Mouse (Mus musculus): Measurements from ENCODE around the gene Ssbp3. TPM values are rescaled to one million over a fixed set of nuclear protein-coding genes. Genes with fewer than 3 reads are reported as not detected.

Ssbp3 gene
- polyA plus RNA-seq, 1 experiment = 94.2 TPM

DNA sequence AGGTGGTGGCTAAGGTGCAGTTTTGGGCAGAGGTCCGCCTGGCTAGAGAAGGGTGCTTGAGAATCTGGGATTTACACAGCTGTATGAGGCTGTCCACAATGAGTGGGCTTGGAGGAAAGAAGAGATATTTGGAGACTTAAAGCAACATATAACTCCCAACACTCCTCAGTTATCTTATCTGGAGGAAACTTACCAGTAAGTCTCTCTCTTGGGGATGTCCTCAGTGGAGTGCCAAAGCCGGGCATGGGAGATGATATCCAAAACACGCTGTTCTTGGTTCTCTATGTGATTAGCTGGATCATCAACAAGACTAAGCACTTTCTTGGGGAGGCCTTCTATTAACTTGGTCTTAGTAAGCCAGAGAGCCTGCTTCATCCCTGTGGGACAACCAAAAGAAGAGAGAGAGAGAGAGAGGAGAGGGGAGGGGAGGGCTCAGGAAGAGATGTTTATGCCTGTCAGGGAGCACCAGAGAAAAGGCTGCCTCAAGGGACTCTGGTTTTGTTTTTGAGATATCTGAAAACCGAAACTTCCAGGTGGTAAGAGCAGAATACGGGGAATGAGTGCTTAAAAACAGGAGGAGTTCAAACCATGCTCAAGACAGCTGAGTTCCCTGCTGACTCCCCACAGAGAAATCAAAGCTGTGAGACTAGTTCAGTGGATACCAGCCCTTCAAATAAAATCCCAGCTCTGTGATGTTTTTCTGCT, 154.0 kb downstream of the Ssbp3 start:
- no peaks in the 10 kb centered on the region for H3K9me3 ChIP-seq (ENCODE audit: control insufficient read depth, low read length)
- no peak for TF ChIP-seq TAL1 (IDR thresholded peaks at IDR 0.05; ENCODE audit: low read length)
- TF ChIP-seq GATA1 (IDR thresholded peaks at IDR 0.05; ENCODE audit: low read length) = no peak
- peaks cover 48% of the 10 kb centered on the region for H3K36me3 ChIP-seq (ENCODE audit: control insufficient read depth)
- H3K27me3 ChIP-seq (ENCODE audit: control insufficient read depth) = no peaks in the 10 kb centered on the region
- peaks cover 34% of the 10 kb centered on the region for H3K4me1 ChIP-seq (ENCODE audit: control insufficient read depth)
- H3K4me3 ChIP-seq (replicated peaks) = no peak overlapping the region

DNA sequence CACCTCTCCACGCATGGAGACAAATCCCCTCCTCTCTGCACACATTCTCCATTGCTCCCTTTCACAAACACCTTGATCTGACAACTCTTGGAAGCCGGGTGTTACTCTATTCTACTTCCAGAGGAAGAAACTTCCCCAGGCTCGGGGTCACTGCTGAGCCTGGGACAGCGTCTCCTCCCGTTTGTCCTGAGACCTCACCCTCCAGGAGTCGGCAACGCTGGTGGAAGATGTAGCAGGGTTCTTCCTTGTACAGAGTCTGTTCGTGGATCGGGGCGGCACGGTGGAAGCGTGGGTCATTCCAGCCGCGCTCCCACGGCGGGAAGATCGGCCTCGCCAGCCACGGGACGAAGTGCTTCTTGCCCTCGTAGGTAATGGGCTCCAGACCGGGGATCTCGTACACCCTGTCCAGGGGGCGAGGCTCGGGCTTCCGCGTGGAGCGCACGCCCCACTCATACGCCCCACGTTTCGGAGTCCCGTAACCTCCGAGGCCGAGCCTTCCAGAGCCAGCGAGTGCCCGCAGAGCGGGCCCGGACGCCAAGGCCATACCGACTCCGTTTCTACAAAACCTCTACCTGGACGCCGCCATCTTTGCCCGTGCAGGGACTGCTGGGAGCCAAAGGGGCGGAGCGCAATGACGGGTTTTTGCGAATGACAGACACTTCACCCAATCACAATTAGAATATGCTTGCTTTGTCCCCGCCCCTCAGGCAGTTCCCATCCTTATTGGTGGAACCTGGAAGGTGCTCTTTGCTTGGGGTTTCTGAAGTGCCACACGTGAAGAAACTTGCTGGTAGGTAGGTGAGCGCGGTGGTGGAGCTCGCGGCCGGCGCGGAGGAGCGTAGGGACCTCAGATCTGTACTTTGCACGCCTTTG, 156.0 kb downstream of the Ssbp3 start, which contains the start of the genes Mrpl37 and Cyb5rl:
Mrpl37 (minus strand) TSS at position 617 of the 873 bp plus-strand sequence.
Cyb5rl (plus strand) TSS at position 737 of the 873 bp plus-strand sequence.
- H3K9me3 ChIP-seq (ENCODE audit: control insufficient read depth, low read length) = no peaks in the 10 kb centered on the region
- peaks cover 30% of the 10 kb centered on the region for H3K36me3 ChIP-seq (ENCODE audit: control insufficient read depth)
- no peaks in the 10 kb centered on the region for H3K27me3 ChIP-seq (ENCODE audit: control insufficient read depth)
- no peak for TF ChIP-seq TAL1 (IDR thresholded peaks at IDR 0.05; ENCODE audit: low read length)
- TF ChIP-seq GATA1 (IDR thresholded peaks at IDR 0.05; ENCODE audit: low read length) = no peak
- peak within 1 kb of the TSS; percentile 84 for H3K4me3 ChIP-seq (replicated peaks)
- peaks cover 34% of the 10 kb centered on the region for H3K4me1 ChIP-seq (ENCODE audit: control insufficient read depth)

DNA sequence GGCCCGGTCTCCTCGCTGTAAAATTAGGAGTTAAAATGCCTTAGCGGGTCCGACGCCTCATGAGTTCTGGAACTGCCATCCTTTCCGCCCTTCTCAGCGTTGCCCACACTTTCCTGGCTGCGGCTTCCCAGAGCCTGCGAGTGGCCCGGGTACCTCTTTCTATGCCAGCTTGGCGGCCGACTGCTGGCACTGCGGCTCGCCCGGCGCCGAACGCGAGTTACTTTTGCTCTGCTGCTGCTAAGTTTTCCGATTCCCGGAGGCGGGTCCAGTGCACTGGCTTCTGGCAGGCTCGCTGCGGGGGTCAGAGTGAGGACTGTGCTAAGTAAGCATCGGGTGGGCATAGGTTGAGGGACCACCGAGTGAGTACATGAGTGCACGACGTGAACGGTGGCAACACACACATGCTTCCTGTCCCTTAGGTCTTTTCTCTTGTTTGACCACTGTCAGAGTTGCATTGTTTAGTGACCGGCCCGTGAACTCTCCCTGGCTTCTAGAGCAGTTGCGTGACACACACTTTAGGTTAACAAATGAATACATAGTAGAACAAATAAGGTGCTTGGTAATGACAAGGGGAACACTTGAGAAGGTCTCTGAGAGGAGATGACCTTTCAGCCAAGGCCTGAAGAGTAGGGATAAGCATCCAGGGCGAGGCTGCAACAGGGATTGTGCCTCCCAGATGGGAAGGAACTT, 156.8 kb downstream of the Ssbp3 start:
- H3K4me1 ChIP-seq (ENCODE audit: control insufficient read depth) = peaks cover 34% of the 10 kb centered on the region
- H3K4me3 ChIP-seq (replicated peaks) = peak overlapping the region; percentile 84
- H3K36me3 ChIP-seq (ENCODE audit: control insufficient read depth) = peaks cover 24% of the 10 kb centered on the region
- TF ChIP-seq GATA1 (IDR thresholded peaks at IDR 0.05; ENCODE audit: low read length) (no peak), TAL1 (IDR thresholded peaks at IDR 0.05; ENCODE audit: low read length) (no peak)
- no peaks in the 10 kb centered on the region for H3K9me3 ChIP-seq (ENCODE audit: control insufficient read depth, low read length)
- H3K27me3 ChIP-seq (ENCODE audit: control insufficient read depth) = no peaks in the 10 kb centered on the region

DNA sequence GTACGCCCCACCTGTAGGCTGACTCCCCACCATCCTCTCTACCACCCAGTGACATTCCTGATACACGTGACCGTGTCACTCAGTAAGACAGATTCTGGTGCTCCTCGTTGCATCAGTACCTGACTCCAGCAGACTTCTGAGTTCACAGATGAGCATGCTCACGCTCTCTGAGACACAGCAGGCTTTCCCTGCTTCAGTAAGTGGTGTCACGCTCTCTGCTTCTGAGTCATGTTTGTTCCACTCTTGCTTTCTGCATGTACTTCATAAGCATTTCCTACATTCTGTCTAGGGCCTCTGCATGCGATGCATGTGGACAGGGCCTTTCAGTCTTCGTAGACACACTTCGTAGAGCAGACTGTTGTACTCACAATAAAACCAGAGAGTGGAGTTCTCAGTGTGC, 161.8 kb downstream of the Ssbp3 start:
- TF ChIP-seq GATA1 (IDR thresholded peaks at IDR 0.05; ENCODE audit: low read length) (no peak), TAL1 (IDR thresholded peaks at IDR 0.05; ENCODE audit: low read length) (no peak)
- Histone ChIP-seq H3K27me3 (ENCODE audit: control insufficient read depth) (no peaks in the 10 kb centered on the region), H3K4me3 (replicated peaks) (no peak overlapping the region), H3K9me3 (ENCODE audit: control insufficient read depth, low read length) (no peaks in the 10 kb centered on the region), H3K4me1 (ENCODE audit: control insufficient read depth) (peaks cover 11% of the 10 kb centered on the region), H3K36me3 (ENCODE audit: control insufficient read depth) (no peaks in the 10 kb centered on the region)

DNA sequence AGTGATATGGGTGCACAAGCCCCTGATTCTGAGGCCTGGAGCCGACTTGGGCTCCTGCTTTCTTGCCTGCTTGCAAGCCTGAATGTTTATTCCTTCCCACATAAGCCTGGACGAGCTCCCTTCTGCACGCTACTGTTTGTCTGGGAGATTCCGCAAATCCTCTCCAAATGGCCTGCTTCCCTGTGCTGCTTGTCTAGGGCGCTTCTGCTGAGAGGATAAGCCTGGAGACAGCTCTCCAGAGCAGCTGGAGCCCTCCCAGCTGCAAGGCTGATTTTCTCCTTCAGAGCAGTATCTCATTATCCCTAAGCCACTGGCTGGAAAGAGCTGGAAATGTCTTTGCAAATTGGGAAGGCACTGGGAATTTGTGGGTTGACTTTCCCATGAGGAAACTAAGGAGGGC, 165.0 kb downstream of the Ssbp3 start:
- no peaks in the 10 kb centered on the region for H3K36me3 ChIP-seq (ENCODE audit: control insufficient read depth)
- no peaks in the 10 kb centered on the region for H3K4me1 ChIP-seq (ENCODE audit: control insufficient read depth)
- TF ChIP-seq TAL1 (IDR thresholded peaks at IDR 0.05; ENCODE audit: low read length) (no peak), GATA1 (IDR thresholded peaks at IDR 0.05; ENCODE audit: low read length) (no peak)
- H3K4me3 ChIP-seq (replicated peaks) = no peak overlapping the region
- H3K9me3 ChIP-seq (ENCODE audit: control insufficient read depth, low read length) = no peaks in the 10 kb centered on the region
- H3K27me3 ChIP-seq (ENCODE audit: control insufficient read depth) = no peaks in the 10 kb centered on the region

DNA sequence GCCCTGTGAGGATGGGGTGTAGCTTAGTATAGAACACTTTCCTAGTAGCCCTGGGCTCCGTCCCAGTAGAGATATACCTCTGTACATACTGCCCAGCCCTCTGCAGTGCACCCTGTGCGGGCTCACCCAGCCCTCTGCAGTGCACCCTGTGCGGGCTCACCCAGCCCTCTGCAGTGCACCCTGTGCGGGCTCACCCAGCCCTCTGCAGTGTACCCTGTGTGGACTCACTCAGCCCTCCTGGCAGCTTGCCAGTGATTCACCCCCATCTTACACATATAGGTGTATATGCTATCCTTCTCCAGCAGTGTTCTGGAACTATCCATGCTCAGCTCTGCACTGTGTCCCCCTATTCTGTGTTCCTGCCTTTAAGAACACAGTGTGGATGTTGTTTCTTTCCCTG, 168.4 kb downstream of the Ssbp3 start:
- no peak overlapping the region for H3K4me3 ChIP-seq (replicated peaks)
- H3K27me3 ChIP-seq (ENCODE audit: control insufficient read depth) = no peaks in the 10 kb centered on the region

DNA sequence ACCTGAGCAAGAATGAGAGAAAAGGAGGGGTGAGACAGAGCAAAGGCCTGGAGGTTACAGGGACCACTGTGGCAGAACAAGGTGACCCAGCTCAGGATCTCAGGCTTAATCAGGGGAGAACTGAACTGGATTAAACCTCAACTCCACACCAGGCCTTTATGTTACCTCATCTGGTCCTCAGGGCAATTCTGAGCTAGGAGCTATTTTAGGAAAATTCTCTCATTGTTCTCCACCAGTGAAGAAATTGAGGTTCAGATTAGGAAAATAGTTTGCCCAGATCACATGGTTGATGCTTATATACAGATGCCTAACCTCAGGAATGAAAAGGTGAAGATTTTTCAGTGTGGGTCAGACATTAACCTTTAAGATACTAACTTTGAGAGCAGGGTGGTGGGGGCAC, 169.2 kb downstream of the Ssbp3 start:
- Histone ChIP-seq H3K27me3 (ENCODE audit: control insufficient read depth) (no peaks in the 10 kb centered on the region), H3K9me3 (ENCODE audit: control insufficient read depth, low read length) (no peaks in the 10 kb centered on the region), H3K4me1 (ENCODE audit: control insufficient read depth) (no peaks in the 10 kb centered on the region), H3K36me3 (ENCODE audit: control insufficient read depth) (no peaks in the 10 kb centered on the region), H3K4me3 (replicated peaks) (no peak overlapping the region)
- no peak for TF ChIP-seq TAL1 (IDR thresholded peaks at IDR 0.05; ENCODE audit: low read length)
- no peak for TF ChIP-seq GATA1 (IDR thresholded peaks at IDR 0.05; ENCODE audit: low read length)

More for the DNA sequence above, 168.4 kb downstream of the Ssbp3 start:
- no peaks in the 10 kb centered on the region for H3K4me1 ChIP-seq (ENCODE audit: control insufficient read depth)
- no peak for TF ChIP-seq GATA1 (IDR thresholded peaks at IDR 0.05; ENCODE audit: low read length)
- TF ChIP-seq TAL1 (IDR thresholded peaks at IDR 0.05; ENCODE audit: low read length) = no peak
- no peaks in the 10 kb centered on the region for H3K9me3 ChIP-seq (ENCODE audit: control insufficient read depth, low read length)
- H3K36me3 ChIP-seq (ENCODE audit: control insufficient read depth) = no peaks in the 10 kb centered on the region

DNA sequence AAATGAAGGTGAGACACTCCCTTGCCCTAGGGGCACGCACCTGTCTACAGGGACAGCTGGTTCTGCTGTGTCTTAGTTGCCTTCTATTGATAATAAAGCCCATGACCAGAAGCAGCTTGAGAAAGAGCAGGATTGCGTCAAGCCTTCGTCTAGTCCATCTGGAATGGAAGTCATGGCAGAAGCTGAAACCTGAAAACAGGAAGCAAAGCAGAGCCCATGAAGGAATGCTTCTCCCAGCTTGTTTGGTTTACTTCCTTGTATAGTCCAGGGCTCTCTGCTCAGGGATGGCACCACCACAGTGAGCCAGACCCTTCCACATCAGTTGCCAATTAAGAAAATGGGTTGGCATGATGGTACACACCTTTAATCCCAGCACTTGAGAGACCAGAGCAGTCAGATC, 171.7 kb downstream of the Ssbp3 start:
- no peaks in the 10 kb centered on the region for H3K36me3 ChIP-seq (ENCODE audit: control insufficient read depth)
- no peaks in the 10 kb centered on the region for H3K9me3 ChIP-seq (ENCODE audit: control insufficient read depth, low read length)
- no peaks in the 10 kb centered on the region for H3K27me3 ChIP-seq (ENCODE audit: control insufficient read depth)
- H3K4me1 ChIP-seq (ENCODE audit: control insufficient read depth) = no peaks in the 10 kb centered on the region
- no peak overlapping the region for H3K4me3 ChIP-seq (replicated peaks)
- no peak for TF ChIP-seq TAL1 (IDR thresholded peaks at IDR 0.05; ENCODE audit: low read length)
- TF ChIP-seq GATA1 (IDR thresholded peaks at IDR 0.05; ENCODE audit: low read length) = no peak

DNA sequence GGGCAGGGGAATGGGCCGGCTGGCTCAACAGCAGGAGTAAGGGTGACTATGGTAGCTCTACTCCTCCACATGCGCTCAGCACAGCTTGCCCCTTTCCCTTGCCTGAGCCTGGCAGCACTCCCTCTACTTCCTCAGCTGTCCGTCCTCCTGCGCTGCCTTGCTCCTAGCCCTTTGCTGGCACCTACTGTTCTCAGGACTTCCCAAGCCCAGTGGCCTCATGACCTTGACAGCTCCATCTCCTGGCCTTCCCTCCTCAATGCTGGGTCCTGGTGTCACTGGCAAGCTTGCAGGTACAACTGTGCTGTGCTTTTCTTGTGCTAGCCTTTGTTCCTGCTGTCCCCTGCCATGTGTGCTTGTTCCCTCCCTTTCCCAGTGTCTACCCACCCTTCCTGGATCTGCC, 172.6 kb downstream of the Ssbp3 start:
- H3K4me1 ChIP-seq (ENCODE audit: control insufficient read depth) = no peaks in the 10 kb centered on the region
- H3K27me3 ChIP-seq (ENCODE audit: control insufficient read depth) = no peaks in the 10 kb centered on the region
- no peak overlapping the region for H3K4me3 ChIP-seq (replicated peaks)
- H3K36me3 ChIP-seq (ENCODE audit: control insufficient read depth) = no peaks in the 10 kb centered on the region
- H3K9me3 ChIP-seq (ENCODE audit: control insufficient read depth, low read length) = no peaks in the 10 kb centered on the region
- no peak for TF ChIP-seq TAL1 (IDR thresholded peaks at IDR 0.05; ENCODE audit: low read length)
- no peak for TF ChIP-seq GATA1 (IDR thresholded peaks at IDR 0.05; ENCODE audit: low read length)

All from erythroblast, embryonic 14.5 days (primary cell).